Mouse (Mus musculus): Measurements from ENCODE around the gene Il21r. TPM values are rescaled to one million over a fixed set of nuclear protein-coding genes. Genes with fewer than 3 reads are reported as not detected.

Il21r gene
- total RNA-seq, 2 experiments from 2014 or later = 1.2 to 1.4 TPM

- no peak overlapping the region for H3K27ac ChIP-seq
- intact Hi-C loops (cut with DNase I) = no loop called here
- DNase-seq (ENCODE audit: extremely low spot score in 1 of 2, low spot score in 2 of 2) = no peak
These were observed 40.8 kb upstream of the Il21r start for GRCm38 (mm10) chr7:125562413-125562812.

GRCm38 (mm10) chr7:125563093-125563492 is 40.1 kb upstream of the Il21r start:
- TF ChIP-seq CTCF (IDR thresholded peaks at IDR 0.05) = no peak
- DNase-seq (ENCODE audit: extremely low spot score in 1 of 2, low spot score in 2 of 2) = no peak
- Histone ChIP-seq H3K27ac (no peak overlapping the region), H3K4me3 (no peak overlapping the region)
- intact Hi-C loops (cut with DNase I) = no loop called here

More at GRCm38 (mm10) chr7:125562413-125562812, 40.8 kb upstream of the Il21r start:
- TF ChIP-seq CTCF (IDR thresholded peaks at IDR 0.05) = no peak
- H3K4me3 ChIP-seq = no peak overlapping the region

GRCm38 (mm10) chr7:125564316-125565024 is 38.8 kb upstream of the Il21r start:
- H3K4me3 ChIP-seq = no peak overlapping the region
- no peak for TF ChIP-seq CTCF (IDR thresholded peaks at IDR 0.05)
- intact Hi-C loops (cut with DNase I) = no loop called here
- no peak overlapping the region for H3K27ac ChIP-seq
- no peak for DNase-seq (ENCODE audit: extremely low spot score in 1 of 2, low spot score in 2 of 2)

- intact Hi-C loops (cut with DNase I) = no loop called here
- no peak overlapping the region for H3K27ac ChIP-seq
- no peak for DNase-seq (ENCODE audit: extremely low spot score in 1 of 2, low spot score in 2 of 2)
- TF ChIP-seq CTCF (IDR thresholded peaks at IDR 0.05) = no peak
- H3K4me3 ChIP-seq = no peak overlapping the region
These were observed 37.5 kb upstream of the Il21r start for GRCm38 (mm10) chr7:125565516-125566285.

- intact Hi-C loops (cut with DNase I) = no loop called here
- no peak overlapping the region for H3K27ac ChIP-seq
These were observed 36.8 kb upstream of the Il21r start for GRCm38 (mm10) chr7:125566420-125566819.

GRCm38 (mm10) chr7:125568888-125569287 is 34.3 kb upstream of the Il21r start:
- intact Hi-C loops (cut with DNase I) = no loop called here
- no peak overlapping the region for H3K4me3 ChIP-seq
- no peak for TF ChIP-seq CTCF (IDR thresholded peaks at IDR 0.05)
- DNase-seq (ENCODE audit: extremely low spot score in 1 of 2, low spot score in 2 of 2) = no peak
- H3K27ac ChIP-seq = no peak overlapping the region

More at GRCm38 (mm10) chr7:125566420-125566819, 36.8 kb upstream of the Il21r start:
- DNase-seq (ENCODE audit: extremely low spot score in 1 of 2, low spot score in 2 of 2) = no peak
- TF ChIP-seq CTCF (IDR thresholded peaks at IDR 0.05) = no peak
- no peak overlapping the region for H3K4me3 ChIP-seq

GRCm38 (mm10) chr7:125571891-125572290 is 31.3 kb upstream of the Il21r start:
- no peak overlapping the region for H3K4me3 ChIP-seq
- intact Hi-C loops (cut with DNase I) = no loop called here
- DNase-seq (ENCODE audit: extremely low spot score in 1 of 2, low spot score in 2 of 2) = no peak
- TF ChIP-seq CTCF (IDR thresholded peaks at IDR 0.05) = no peak
- H3K27ac ChIP-seq = no peak overlapping the region

GRCm38 (mm10) chr7:125572737-125573136 is 30.5 kb upstream of the Il21r start:
- no peak overlapping the region for H3K27ac ChIP-seq
- DNase-seq (ENCODE audit: extremely low spot score in 1 of 2, low spot score in 2 of 2) = no peak
- no peak overlapping the region for H3K4me3 ChIP-seq
- no peak for TF ChIP-seq CTCF (IDR thresholded peaks at IDR 0.05)
- intact Hi-C loops (cut with DNase I) = no loop called here

- intact Hi-C loops (cut with DNase I) = no loop called here
- no peak overlapping the region for H3K4me3 ChIP-seq
These were observed 29.4 kb upstream of the Il21r start for GRCm38 (mm10) chr7:125573849-125574248.

GRCm38 (mm10) chr7:125574832-125575231 is 28.4 kb upstream of the Il21r start:
- Histone ChIP-seq H3K4me3 (no peak overlapping the region), H3K27ac (no peak overlapping the region)
- TF ChIP-seq CTCF (IDR thresholded peaks at IDR 0.05) = no peak
- no peak for DNase-seq (ENCODE audit: extremely low spot score in 1 of 2, low spot score in 2 of 2)
- intact Hi-C loops (cut with DNase I) = no loop called here

More at GRCm38 (mm10) chr7:125573849-125574248, 29.4 kb upstream of the Il21r start:
- no peak overlapping the region for H3K27ac ChIP-seq
- no peak for DNase-seq (ENCODE audit: extremely low spot score in 1 of 2, low spot score in 2 of 2)
- TF ChIP-seq CTCF (IDR thresholded peaks at IDR 0.05) = no peak

GRCm38 (mm10) chr7:125575738-125576540 is 27.3 kb upstream of the Il21r start:
- no peak for DNase-seq (ENCODE audit: extremely low spot score in 1 of 2, low spot score in 2 of 2)
- TF ChIP-seq CTCF (IDR thresholded peaks at IDR 0.05) = no peak
- intact Hi-C loops (cut with DNase I) = no loop called here
- no peak overlapping the region for H3K27ac ChIP-seq
- no peak overlapping the region for H3K4me3 ChIP-seq

GRCm38 (mm10) chr7:125576982-125577381 is 26.2 kb upstream of the Il21r start:
- no peak overlapping the region for H3K27ac ChIP-seq
- DNase-seq (ENCODE audit: extremely low spot score in 1 of 2, low spot score in 2 of 2) = no peak

More at GRCm38 (mm10) chr7:125576982-125577381, 26.2 kb upstream of the Il21r start:
- no peak overlapping the region for H3K4me3 ChIP-seq
- TF ChIP-seq CTCF (IDR thresholded peaks at IDR 0.05) = no peak
- intact Hi-C loops (cut with DNase I) = no loop called here

Data from left cerebral cortex, adult 2 months (tissue).